Mouse (Mus musculus): ENCODE results near the gene Tpcn1. TPM values are rescaled to one million over a fixed set of nuclear protein-coding genes. Genes with fewer than 3 reads are reported as not detected.
"Not testable (repeated sequence)": the region's sequence is repeated elsewhere in the genome, so short reads cannot be mapped to it uniquely, and the experiment has no call there.

The Tpcn1 gene
- polyA plus RNA-seq, 1 experiment from 2014 or later, result 18.1 TPM

GRCm38 (mm10) chr5:120502675-120503143 lies 85.8 kb downstream of the Tpcn1 start:
- no peaks in the 10 kb centered on the region for H3K9me3 ChIP-seq
- ATAC-seq (ENCODE audit: low FRiP score, low read depth), result no peak
- WGBS, result 10% methylated on average over 12 of the region's 12 CpGs
- H3K4me3 ChIP-seq, result peak overlapping the region; percentile 94
- H3K9ac ChIP-seq, result peak overlapping the region; percentile 94
- 0 out of 2 replicates have a peak overlapping the region, but pooled peaks have one; percentile 51 for H3K27ac ChIP-seq (replicated peaks)
- peak overlapping the region; percentile 95 for H3K4me2 ChIP-seq
- peaks cover 23% of the 10 kb centered on the region for H3K4me1 ChIP-seq (replicated peaks)
- H3K27me3 ChIP-seq, result no peaks in the 10 kb centered on the region
- H3K36me3 ChIP-seq, result no peaks in the 10 kb centered on the region

GRCm38 (mm10) chr5:120502147-120502621 lies 86.3 kb downstream of the Tpcn1 start:
- no peaks in the 10 kb centered on the region for H3K36me3 ChIP-seq
- H3K27me3 ChIP-seq, result no peaks in the 10 kb centered on the region
- H3K9me3 ChIP-seq, result no peaks in the 10 kb centered on the region
- 67% methylated on average over 9 of the region's 9 CpGs for WGBS
- H3K9ac ChIP-seq, result 0 out of 2 replicates have a peak overlapping the region, but pooled peaks have one; percentile 94
- H3K27ac ChIP-seq (replicated peaks), result no peak overlapping the region
- H3K4me3 ChIP-seq, result peak overlapping the region; percentile 94
- H3K4me1 ChIP-seq (replicated peaks), result peaks cover 23% of the 10 kb centered on the region
- no peak for ATAC-seq (ENCODE audit: low FRiP score, low read depth)
- peak overlapping the region; percentile 95 for H3K4me2 ChIP-seq

GRCm38 (mm10) chr5:120500609-120501008 lies 87.9 kb downstream of the Tpcn1 start:
- ATAC-seq (ENCODE audit: low FRiP score, low read depth); H3K9ac ChIP-seq; H3K27ac ChIP-seq (replicated peaks); H3K9me3 ChIP-seq; H3K27me3 ChIP-seq; H3K4me3 ChIP-seq; H3K4me2 ChIP-seq; H3K36me3 ChIP-seq: not testable (repeated sequence)
- peaks cover 17% of the 10 kb centered on the region for H3K4me1 ChIP-seq (replicated peaks)
- WGBS, result 89% methylated on average over 9 of the region's 9 CpGs

GRCm38 (mm10) chr5:120499202-120499601 lies 89.3 kb downstream of the Tpcn1 start:
- Histone ChIP-seq H3K4me1 (replicated peaks) (peaks cover 17% of the 10 kb centered on the region), H3K36me3 (no peaks in the 10 kb centered on the region), H3K27ac (replicated peaks) (no peak overlapping the region), H3K9me3 (no peaks in the 10 kb centered on the region), H3K4me2 (no peak overlapping the region), H3K9ac (no peak overlapping the region), H3K4me3 (no peak overlapping the region), H3K27me3 (no peaks in the 10 kb centered on the region)
- WGBS, result 84% methylated on average over 4 of the region's 4 CpGs
- no peak for ATAC-seq (ENCODE audit: low FRiP score, low read depth)

- 97% methylated on average over 3 of the region's 3 CpGs for WGBS
- no peaks in the 10 kb centered on the region for H3K9me3 ChIP-seq
- H3K36me3 ChIP-seq, result no peaks in the 10 kb centered on the region
These were observed 91.4 kb downstream of the Tpcn1 start for GRCm38 (mm10) chr5:120497071-120497470.

GRCm38 (mm10) chr5:120495703-120496226 lies 92.7 kb downstream of the Tpcn1 start:
- WGBS, result 87% methylated on average over 13 of the region's 13 CpGs
- Histone ChIP-seq H3K9me3 (no peaks in the 10 kb centered on the region), H3K4me1 (replicated peaks) (peaks cover 3% of the 10 kb centered on the region; the same call in 1 of the 2 replicates), H3K27ac (replicated peaks) (no peak overlapping the region), H3K9ac (no peak overlapping the region), H3K36me3 (no peaks in the 10 kb centered on the region), H3K27me3 (no peaks in the 10 kb centered on the region), H3K4me2 (no peak overlapping the region), H3K4me3 (no peak overlapping the region)
- ATAC-seq (ENCODE audit: low FRiP score, low read depth), result no peak

More at GRCm38 (mm10) chr5:120497071-120497470, 91.4 kb downstream of the Tpcn1 start:
- H3K4me1 ChIP-seq (replicated peaks), result peaks cover 7% of the 10 kb centered on the region
- H3K27ac ChIP-seq (replicated peaks), result no peak overlapping the region
- H3K4me3 ChIP-seq, result no peak overlapping the region
- H3K27me3 ChIP-seq, result no peaks in the 10 kb centered on the region
- ATAC-seq (ENCODE audit: low FRiP score, low read depth), result no peak
- H3K9ac ChIP-seq, result no peak overlapping the region
- no peak overlapping the region for H3K4me2 ChIP-seq

GRCm38 (mm10) chr5:120495064-120495702 lies 93.3 kb downstream of the Tpcn1 start:
- Histone ChIP-seq H3K9ac (no peak overlapping the region), H3K4me3 (no peak overlapping the region), H3K27me3 (no peaks in the 10 kb centered on the region), H3K27ac (replicated peaks) (no peak overlapping the region), H3K9me3 (no peaks in the 10 kb centered on the region), H3K4me1 (replicated peaks) (peaks cover 3% of the 10 kb centered on the region; the same call in 1 of the 2 replicates), H3K36me3 (no peaks in the 10 kb centered on the region), H3K4me2 (no peak overlapping the region)
- ATAC-seq (ENCODE audit: low FRiP score, low read depth), result no peak
- WGBS, result 79% methylated on average over 10 of the region's 10 CpGs

- Histone ChIP-seq H3K27ac (replicated peaks) (no peak overlapping the region), H3K4me1 (replicated peaks) (peaks cover 3% of the 10 kb centered on the region; the same call in 1 of the 2 replicates), H3K36me3 (no peaks in the 10 kb centered on the region), H3K9ac (no peak overlapping the region), H3K9me3 (no peaks in the 10 kb centered on the region), H3K4me3 (no peak overlapping the region), H3K27me3 (no peaks in the 10 kb centered on the region), H3K4me2 (no peak overlapping the region)
- WGBS, result 65% methylated on average over 9 of the region's 9 CpGs
- ATAC-seq (ENCODE audit: low FRiP score, low read depth), result 0 out of 2 replicates have a peak, but pooled peaks have one; percentile 16
These were observed 94.5 kb downstream of the Tpcn1 start for GRCm38 (mm10) chr5:120493873-120494395.

- WGBS, result 81% methylated on average over 6 of the region's 6 CpGs
- H3K36me3 ChIP-seq, result no peaks in the 10 kb centered on the region
These were observed 95.0 kb downstream of the Tpcn1 start for GRCm38 (mm10) chr5:120493440-120493839.

GRCm38 (mm10) chr5:120492437-120492836 lies 96.0 kb downstream of the Tpcn1 start:
- Histone ChIP-seq H3K4me1 (replicated peaks) (peaks cover 3% of the 10 kb centered on the region; the same call in 1 of the 2 replicates), H3K4me3 (no peak overlapping the region), H3K36me3 (0 out of 2 replicates have a peak, but pooled peaks cover 7% of the 10 kb centered on the region), H3K4me2 (no peak overlapping the region), H3K9me3 (no peaks in the 10 kb centered on the region), H3K27ac (replicated peaks) (no peak overlapping the region), H3K27me3 (no peaks in the 10 kb centered on the region), H3K9ac (no peak overlapping the region)
- WGBS, result 58% methylated on average over 11 of the region's 11 CpGs
- no peak for ATAC-seq (ENCODE audit: low FRiP score, low read depth)

More at GRCm38 (mm10) chr5:120493440-120493839, 95.0 kb downstream of the Tpcn1 start:
- Histone ChIP-seq H3K4me3 (no peak overlapping the region), H3K27me3 (no peaks in the 10 kb centered on the region), H3K4me2 (no peak overlapping the region), H3K27ac (replicated peaks) (no peak overlapping the region), H3K9me3 (no peaks in the 10 kb centered on the region), H3K4me1 (replicated peaks) (peaks cover 3% of the 10 kb centered on the region; the same call in 1 of the 2 replicates), H3K9ac (no peak overlapping the region)
- ATAC-seq (ENCODE audit: low FRiP score, low read depth), result no peak

GRCm38 (mm10) chr5:120490679-120491192 lies 97.7 kb downstream of the Tpcn1 start:
- Histone ChIP-seq H3K9ac (no peak overlapping the region), H3K4me2 (no peak overlapping the region), H3K9me3 (no peaks in the 10 kb centered on the region), H3K36me3 (peaks cover 19% of the 10 kb centered on the region; the same call in 1 of the 2 replicates), H3K27me3 (no peaks in the 10 kb centered on the region), H3K27ac (replicated peaks) (peak overlapping the region; percentile 53; the same call in 1 of the 2 replicates), H3K4me1 (replicated peaks) (peaks cover 3% of the 10 kb centered on the region; the same call in 1 of the 2 replicates), H3K4me3 (no peak overlapping the region)
- 60% methylated on average over 8 of the region's 8 CpGs for WGBS
- peak; percentile 57 for ATAC-seq (ENCODE audit: low FRiP score, low read depth)

- Histone ChIP-seq H3K27ac (replicated peaks) (no peak overlapping the region), H3K36me3 (peaks cover 19% of the 10 kb centered on the region; the same call in 1 of the 2 replicates)
These were observed 100.6 kb downstream of the Tpcn1 start for GRCm38 (mm10) chr5:120487844-120488243.

More at GRCm38 (mm10) chr5:120487844-120488243, 100.6 kb downstream of the Tpcn1 start:
- H3K4me1 ChIP-seq (replicated peaks), result peaks cover 3% of the 10 kb centered on the region; the same call in 1 of the 2 replicates
- no peaks in the 10 kb centered on the region for H3K27me3 ChIP-seq
- WGBS, result 90% methylated on average over 8 of the region's 8 CpGs
- H3K4me2 ChIP-seq, result no peak overlapping the region
- H3K9me3 ChIP-seq, result no peaks in the 10 kb centered on the region
- ATAC-seq (ENCODE audit: low FRiP score, low read depth), result no peak
- no peak overlapping the region for H3K4me3 ChIP-seq
- H3K9ac ChIP-seq, result no peak overlapping the region
